In the genomic region with DNA sequence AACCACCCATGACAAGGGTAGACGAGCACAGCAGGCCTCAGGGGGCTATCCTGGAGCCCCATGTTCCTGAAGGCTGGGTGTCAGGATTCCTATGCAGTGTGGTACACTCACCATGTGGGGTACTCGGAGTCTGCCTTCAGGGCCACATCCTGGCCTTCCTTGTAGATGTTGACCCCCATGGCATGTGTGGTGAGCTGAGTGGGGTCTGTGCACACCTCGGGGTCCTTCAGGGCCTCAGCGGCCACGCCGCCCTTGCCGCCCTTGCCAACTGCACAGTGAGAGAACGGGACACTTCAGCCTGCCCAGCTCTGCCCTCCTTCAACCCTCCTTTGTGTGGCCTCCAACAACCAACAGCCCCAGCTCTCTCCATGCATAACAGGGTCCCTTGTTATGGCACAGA, we compare ENCODE assay signal across 8 mouse cellular contexts. TPM values are rescaled to one million over a fixed set of nuclear protein-coding genes. Genes with fewer than 3 reads are reported as not detected.
DNase-seq lines count a peak whose midpoint lies in the region; ATAC-seq and TF ChIP-seq lines count a peak whose summit lies in the region.

No protein-coding gene starts in this region.

- H3K4me2 ChIP-seq in hindbrain, embryonic 11.5 days (replicated peaks; ENCODE audit: low read depth, low read length), result peak overlapping the region; percentile 57

- peaks cover 78% of the 10 kb centered on the region for H3K4me1 ChIP-seq in E14TG2a.4 (replicated peaks; ENCODE audit: low read depth, low read length)
- H3K4me1 ChIP-seq in hindbrain, embryonic 11.5 days (replicated peaks; ENCODE audit: control insufficient read depth, insufficient read depth, low read length), result peaks cover 7% of the 10 kb centered on the region

- H3K9ac ChIP-seq in hindbrain, embryonic 11.5 days (ENCODE audit: low read depth, low read length), result peak overlapping the region; percentile 24; the same call in 1 of the 2 replicates

- DNase-seq in heart, adult 11 months, result peak; percentile 96
- DNase-seq in heart, adult 9 months (ENCODE audit: low spot score in 2 of 2), result no peak
- no peak for DNase-seq in hindbrain, embryonic 11.5 days (ENCODE audit: low spot score)
- no peak for DNase-seq in thymus, postnatal 10 days (ENCODE audit: low spot score in 2 of 2)
- no peak for DNase-seq in spleen, postnatal 36 days (ENCODE audit: low spot score in 2 of 2)
- no peak for DNase-seq in frontal cortex, postnatal 25 days (ENCODE audit: low spot score in 2 of 2)

- ATAC-seq in hindbrain, embryonic 11.5 days (ENCODE audit: low FRiP score), result no peak

- no peak for TF ChIP-seq CTCF in E14TG2a.4 (conservative IDR thresholded peaks at IDR 0.05; ENCODE audit: low read length)

- H3K79me2 ChIP-seq in macrophage (ENCODE audit: inconsistent target), result peaks cover 27% of the 10 kb centered on the region

- H3K9me3 ChIP-seq in E14TG2a.4 (ENCODE audit: low read length), result no peaks in the 10 kb centered on the region
- H3K9me3 ChIP-seq in hindbrain, embryonic 11.5 days (ENCODE audit: control insufficient read depth, low read length), result no peaks in the 10 kb centered on the region

- WGBS in hindbrain, embryonic 11.5 days, result 96% methylated on average over 8 of the region's 8 CpGs
- WGBS in macrophage (ENCODE audit: missing documents), result 96% methylated on average over 8 of the region's 8 CpGs

- H3K36me3 ChIP-seq in E14TG2a.4 (ENCODE audit: insufficient read depth, low read length) (peaks cover 50% of the 10 kb centered on the region), macrophage (ENCODE audit: inconsistent target) (0 out of 2 replicates have a peak, but pooled peaks cover 9% of the 10 kb centered on the region)
- 0 out of 2 replicates have a peak, but pooled peaks cover 4% of the 10 kb centered on the region for H3K36me3 ChIP-seq in hindbrain, embryonic 11.5 days (ENCODE audit: control insufficient read depth, insufficient read depth, low read length)

- H3K4me3 ChIP-seq in E14TG2a.4 (replicated peaks; ENCODE audit: low read length) (peak overlapping the region; percentile 84), macrophage (ENCODE audit: inconsistent target) (peak overlapping the region; percentile 45)
- no peak overlapping the region for H3K4me3 ChIP-seq in hindbrain, embryonic 11.5 days (ENCODE audit: low read depth, low read length)

- H3K27me3 ChIP-seq in E14TG2a.4 (ENCODE audit: insufficient read depth, low read length), result no peaks in the 10 kb centered on the region
- H3K27me3 ChIP-seq in hindbrain, embryonic 11.5 days (ENCODE audit: control insufficient read depth, insufficient read depth, low read length), result no peaks in the 10 kb centered on the region

- H3K27ac ChIP-seq in hindbrain, embryonic 11.5 days (ENCODE audit: low read depth, low read length), result no peak overlapping the region
- 0 out of 2 replicates have a peak overlapping the region, but pooled peaks have one; percentile 81 for H3K27ac ChIP-seq in macrophage

RNA-seq across cellular contexts. Expression of a gene that starts 1.2 kb away (rescaled TPM):
- 179 and 182 TPM in 2 replicates for polyA plus RNA-seq in hindbrain, embryonic 11.5 days (2014; fragmentation: Nextera tagmentation; extraction: Ambion mirVana)
- 10 to 100 TPM in 19 of 26 experiments, 1 to 10 TPM in 7; 6.0 to 21.6 (median 12.7) TPM for total RNA-seq in macrophage (2018; cell fraction: chromatin; rRNA removed)
- total RNA-seq in macrophage (2018; cell fraction: cytosol; rRNA removed), result 100 to 1,000 TPM in 1 of 26 experiments, 10 to 100 TPM in 25; 68.1 to 101 (median 82.8) TPM
- total RNA-seq in macrophage (2018; cell fraction: nucleus; rRNA removed), result 10 to 100 TPM; 10.4 to 36.7 (median 20.6) TPM
- 39.4 to 78.9 TPM (median 55.8 TPM) in 3 replicates for polyA plus RNA-seq in macrophage (2018)

RNA-seq across cellular contexts. Expression of a gene that starts 1.2 kb away (rescaled TPM):
- polyA plus RNA-seq in hindbrain, embryonic 11.5 days (2014; fragmentation: Nextera tagmentation; extraction: Ambion mirVana), result 32.1 and 33.5 TPM in 2 replicates
- total RNA-seq in macrophage (2018; cell fraction: chromatin; rRNA removed), result 10 to 100 TPM; 10.4 to 52.3 (median 28.9) TPM
- 10 to 100 TPM; 16.1 to 31.6 (median 19.8) TPM for total RNA-seq in macrophage (2018; cell fraction: cytosol; rRNA removed)
- 10 to 100 TPM in 24 of 26 experiments, 1 to 10 TPM in 2; 7.3 to 38.0 (median 21.2) TPM for total RNA-seq in macrophage (2018; cell fraction: nucleus; rRNA removed)
- 9.8 to 31.4 TPM (median 19.8 TPM) in 3 replicates for polyA plus RNA-seq in macrophage (2018)

RNA-seq across cellular contexts. Expression of a gene that starts 12.8 kb away (rescaled TPM):
- polyA plus RNA-seq in hindbrain, embryonic 11.5 days (2014; fragmentation: Nextera tagmentation; extraction: Ambion mirVana), result 3.1 and 3.3 TPM in 2 replicates
- total RNA-seq in macrophage (2018; cell fraction: chromatin; rRNA removed), result 10 to 100 TPM in 12 of 26 experiments, 1 to 10 TPM in 11, under 1 TPM in 2, not detected in 1; 0.60 to 51.1 (median 7.7) TPM
- 1 to 10 TPM in 13 of 26 experiments, under 1 TPM in 13; 0.11 to 7.1 (median 2.0) TPM for total RNA-seq in macrophage (2018; cell fraction: cytosol; rRNA removed)
- total RNA-seq in macrophage (2018; cell fraction: nucleus; rRNA removed), result 10 to 100 TPM in 11 of 26 experiments, 1 to 10 TPM in 4, under 1 TPM in 10, not detected in 1; 0.14 to 29.8 (median 7.9) TPM
- 5.3 to 5.7 TPM (median 5.5 TPM) in 3 replicates for polyA plus RNA-seq in macrophage (2018)

RNA-seq across cellular contexts. Expression of a gene that starts 25.8 kb away (rescaled TPM):
- 3.8 and 3.9 TPM in 2 replicates for polyA plus RNA-seq in hindbrain, embryonic 11.5 days (2014; fragmentation: Nextera tagmentation; extraction: Ambion mirVana)
- total RNA-seq in macrophage (2018; cell fraction: chromatin; rRNA removed), result 10 to 100 TPM in 7 of 26 experiments, 1 to 10 TPM in 18, under 1 TPM in 1; 0.75 to 37.3 (median 7.3) TPM
- 1 to 10 TPM; 1.1 to 6.3 (median 2.9) TPM for total RNA-seq in macrophage (2018; cell fraction: cytosol; rRNA removed)
- total RNA-seq in macrophage (2018; cell fraction: nucleus; rRNA removed), result 10 to 100 TPM in 2 of 26 experiments, 1 to 10 TPM in 23, under 1 TPM in 1; 0.63 to 11.8 (median 3.8) TPM
- polyA plus RNA-seq in macrophage (2018), result 1.7 to 4.2 TPM (median 3.3 TPM) in 3 replicates

RNA-seq across cellular contexts. Expression of a gene that starts 27.2 kb away (rescaled TPM):
- 46.3 and 47.0 TPM in 2 replicates for polyA plus RNA-seq in hindbrain, embryonic 11.5 days (2014; fragmentation: Nextera tagmentation; extraction: Ambion mirVana)
- 100 to 1,000 TPM in 24 of 26 experiments, 10 to 100 TPM in 2; 39.6 to 234 (median 132) TPM for total RNA-seq in macrophage (2018; cell fraction: chromatin; rRNA removed)
- total RNA-seq in macrophage (2018; cell fraction: cytosol; rRNA removed), result 100 to 1,000 TPM in 10 of 26 experiments, 10 to 100 TPM in 16; 63.7 to 115 (median 91.8) TPM
- 100 to 1,000 TPM in 17 of 26 experiments, 10 to 100 TPM in 9; 68.2 to 171 (median 103) TPM for total RNA-seq in macrophage (2018; cell fraction: nucleus; rRNA removed)
- polyA plus RNA-seq in macrophage (2018), result 63.2 to 85.8 TPM (median 77.1 TPM) in 3 replicates
